Comparison of ENCODE assay signal across 8 mouse cellular contexts in genomic region chr12:31996877-31997276, GRCm38 (mm10). TPM values are rescaled to one million over a fixed set of nuclear protein-coding genes. Genes with fewer than 3 reads are reported as not detected.
A peak's percentile ranks its signal among the peaks of the same experiment; 100 is the strongest.
DNase-seq lines count a peak whose midpoint lies in the region; ATAC-seq and TF ChIP-seq lines count a peak whose summit lies in the region.

No protein-coding gene starts in this region.

- TF ChIP-seq CTCF in layer of hippocampus, adult 2 months (conservative IDR thresholded peaks at IDR 0.05), result no peak

- H3K36me3 ChIP-seq in liver, embryonic 16.5 days (ENCODE audit: control insufficient read depth, insufficient read depth), result peaks cover 7% of the 10 kb centered on the region
- no peaks in the 10 kb centered on the region for H3K36me3 ChIP-seq in stomach, embryonic 16.5 days (ENCODE audit: control insufficient read depth, insufficient read depth, low read length)
- H3K36me3 ChIP-seq in forebrain, embryonic 10.5 days (replicated peaks), result no peaks in the 10 kb centered on the region

- no peaks in the 10 kb centered on the region for H3K9me3 ChIP-seq in liver, embryonic 16.5 days (replicated peaks; ENCODE audit: control insufficient read depth, low read length)
- no peaks in the 10 kb centered on the region for H3K9me3 ChIP-seq in stomach, embryonic 16.5 days (replicated peaks; ENCODE audit: control insufficient read depth, low read length)
- no peaks in the 10 kb centered on the region for H3K9me3 ChIP-seq in forebrain, embryonic 10.5 days

- H3K4me3 ChIP-seq in liver, embryonic 16.5 days (ENCODE audit: low read depth, low read length), result no peak overlapping the region
- no peak overlapping the region for H3K4me3 ChIP-seq in stomach, embryonic 16.5 days (replicated peaks; ENCODE audit: low read length)
- no peak overlapping the region for H3K4me3 ChIP-seq in forebrain, embryonic 10.5 days
- H3K4me3 ChIP-seq in layer of hippocampus, adult 2 months, result no peak overlapping the region

- H3K4me2 ChIP-seq in liver, embryonic 16.5 days (ENCODE audit: low read depth, low read length), result peak overlapping the region; percentile 6; the same call in 1 of the 2 replicates
- H3K4me2 ChIP-seq in stomach, embryonic 16.5 days (ENCODE audit: low read depth, low read length), result no peak overlapping the region

- WGBS in liver, embryonic 16.5 days (ENCODE audit: insufficient replicate concordance), result 15% methylated on average over 5 of the region's 5 CpGs
- WGBS in stomach, embryonic 16.5 days, result 46% methylated on average over 5 of the region's 5 CpGs
- 90% methylated on average over 5 of the region's 5 CpGs for WGBS in forebrain, embryonic 10.5 days

- H3K27ac ChIP-seq in liver, embryonic 16.5 days (ENCODE audit: low read length), result peak overlapping the region; percentile 81
- no peak overlapping the region for H3K27ac ChIP-seq in stomach, embryonic 16.5 days (ENCODE audit: low read length)
- no peak overlapping the region for H3K27ac ChIP-seq in forebrain, embryonic 10.5 days
- no peak overlapping the region for H3K27ac ChIP-seq in layer of hippocampus, adult 2 months

- peaks cover 32% of the 10 kb centered on the region for H3K4me1 ChIP-seq in liver, embryonic 16.5 days (ENCODE audit: control insufficient read depth, low read depth, low read length)
- H3K4me1 ChIP-seq in stomach, embryonic 16.5 days (ENCODE audit: control insufficient read depth, insufficient read depth, low read length), result peaks cover 3% of the 10 kb centered on the region
- H3K4me1 ChIP-seq in forebrain, embryonic 10.5 days, result no peaks in the 10 kb centered on the region

- no peaks in the 10 kb centered on the region for H3K27me3 ChIP-seq in liver, embryonic 16.5 days (ENCODE audit: control insufficient read depth, insufficient read depth, low read depth, low read length)
- H3K27me3 ChIP-seq in stomach, embryonic 16.5 days (ENCODE audit: control insufficient read depth, insufficient read depth, low read length), result no peaks in the 10 kb centered on the region
- H3K27me3 ChIP-seq in forebrain, embryonic 10.5 days (ENCODE audit: poor library complexity, severe bottlenecking), result no peaks in the 10 kb centered on the region

- peak; percentile 23 to 24 for DNase-seq in lung, adult 18-20 months
- DNase-seq in lung, postnatal 14 days, result no peak
- no peak for DNase-seq in embryo, embryonic 11 days
- DNase-seq in forebrain, embryonic 10.5 days (ENCODE audit: extremely low spot score, low spot score), result no peak
- DNase-seq in layer of hippocampus, adult 2 months (ENCODE audit: low spot score in 2 of 2), result no peak

- peak; percentile 85 for ATAC-seq in common myeloid progenitor, adult 5-6 weeks (replicated peaks; ENCODE audit: low read depth, poor library complexity, severe bottlenecking)
- peak; percentile 90 for ATAC-seq in liver, embryonic 16.5 days (ENCODE audit: low read depth)
- ATAC-seq in stomach, embryonic 16.5 days (ENCODE audit: insufficient read depth, low FRiP score), result peak; percentile 69; the same call in 1 of the 2 replicates

- no peak overlapping the region for H3K9ac ChIP-seq in liver, embryonic 16.5 days (ENCODE audit: low read depth, low read length)
- no peak overlapping the region for H3K9ac ChIP-seq in stomach, embryonic 16.5 days (ENCODE audit: low read length)

RNA-seq across cellular contexts. Expression of gene Hbp1, which starts 46.5 kb away (rescaled TPM):
- 62.6 and 89.9 TPM in 2 replicates for total RNA-seq in common myeloid progenitor, adult 5-6 weeks (2017)
- polyA plus RNA-seq in liver, embryonic 16.5 days (2015; fragmentation: Nextera tagmentation; extraction: Ambion mirVana), result 51.5 and 58.8 TPM in 2 replicates
- polyA plus RNA-seq in stomach, embryonic 16.5 days (2015; fragmentation: Nextera tagmentation; extraction: Ambion mirVana), result 103 and 115 TPM in 2 replicates
- polyA plus RNA-seq in forebrain, embryonic 10.5 days (2016; fragmentation: Nextera tagmentation; extraction: Ambion mirVana), result 69.6 and 70.4 TPM in 2 replicates
- 10 to 100 TPM; 26.4 to 28.8 TPM for total RNA-seq in layer of hippocampus, adult 2 months (2021)

Comparison
In these comparisons a context has a peak if more than half of its experiments do, and no peak if none do; other contexts are left out.
1. DNase-seq: peak in lung, adult 18-20 months (2 of 2); none in lung, postnatal 14 days (single experiment), embryo, embryonic 11 days (single experiment), forebrain, embryonic 10.5 days (single experiment) and layer of hippocampus, adult 2 months (0 of 2).
2. Peak in every context shown above with its lines, with median percentiles within 50 percentile points of each other: ATAC-seq.